Mouse (Mus musculus) common myeloid progenitor, adult 5-6 weeks (primary cell): Measurements from ENCODE around the gene A630010A05Rik. TPM values are rescaled to one million over a fixed set of nuclear protein-coding genes. Genes with fewer than 3 reads are reported as not detected.
"Not testable (repeated sequence)": the region's sequence is repeated elsewhere in the genome, so short reads cannot be mapped to it uniquely, and the experiment has no call there.

Experiments used
- ATAC-seq: replicated peaks from 2 replicates; pipeline ENCODE4 v1.8.0; 2016; ENCODE audit warnings: low read depth, mild to moderate bottlenecking, moderate TSS enrichment, inconsistent platforms; ENCODE audit not compliant: poor library complexity, severe bottlenecking
- total RNA-seq: library from RNA; stranded (forward); fragments of 200-1000, 187-1606 nt; gene quantifications from 2 replicates; pipeline ENCODE4 v1.2.3, GENCODE M21; 2017

Gene A630010A05Rik
- not detected in 2 replicates for total RNA-seq

DNA sequence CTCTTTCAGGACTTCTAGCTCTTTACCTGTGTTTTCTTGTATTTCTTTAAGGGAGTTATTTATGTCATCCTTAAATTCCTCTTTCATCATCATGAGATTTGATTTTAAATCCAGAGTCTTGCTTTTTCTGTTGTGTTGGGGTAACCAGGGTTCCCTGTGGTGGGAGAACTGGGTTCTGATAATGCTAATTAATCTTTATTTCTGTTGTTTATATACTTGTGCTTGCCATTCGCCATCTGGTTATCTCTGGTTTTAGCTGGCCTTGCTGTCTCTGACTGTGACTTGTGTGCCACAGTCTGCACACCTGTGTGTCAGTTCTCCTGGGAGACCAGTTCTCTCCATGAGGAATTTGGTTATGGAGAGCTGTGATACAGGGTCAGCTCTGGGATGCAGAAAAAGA is at the start of gene A630010A05Rik:
Gene A630010A05Rik, plus strand, starts transcription at position 301 of the 400 bp plus-strand sequence.
- ATAC-seq = no peak

GRCm38 (mm10) chr16:14535766-14536165 is 26.4 kb upstream of the A630010A05Rik start:
- no peak for ATAC-seq

DNA sequence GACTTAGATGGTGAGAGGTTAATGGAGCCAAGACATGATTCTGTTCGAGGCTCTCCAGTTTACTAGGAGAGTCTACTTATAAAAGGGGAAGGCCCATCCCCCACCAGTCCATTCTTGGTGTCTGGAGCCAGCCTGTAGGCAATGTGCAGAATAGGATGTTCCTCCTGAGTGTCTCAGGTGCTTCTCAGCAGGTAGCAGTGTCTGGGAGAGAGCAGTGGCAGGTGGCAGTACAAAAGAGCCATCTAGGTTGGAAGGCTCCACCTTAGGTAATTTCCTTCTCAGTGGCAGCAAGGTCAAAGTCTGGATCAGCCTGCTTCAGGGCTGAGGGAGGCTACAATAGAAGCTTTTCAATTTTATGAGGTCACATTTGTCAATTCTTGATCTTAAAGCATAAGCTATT is 4.9 kb upstream of the A630010A05Rik start:
- ATAC-seq = not testable (repeated sequence)

Other genes with a start within 250 kb of the A630010A05Rik start
- gene Fopnl, start 244.9 kb upstream of the A630010A05Rik start, total RNA-seq = 41.2 and 44.9 TPM in 2 replicates
- gene Abcc1, start 200.8 kb upstream of the A630010A05Rik start, total RNA-seq = 41.4 and 44.5 TPM in 2 replicates